Mouse (Mus musculus) liver, embryonic 18 days (tissue): ENCODE data around the gene Ccdc85b. TPM values are rescaled to one million over a fixed set of nuclear protein-coding genes. Genes with fewer than 3 reads are reported as not detected.

ENCODE experiments used
- polyA plus RNA-seq: library from polyadenylated mRNA; depleted of rRNA; stranded (reverse); fragments of >200 nt; gene quantifications from 2 replicates; pipeline ENCODE4 v1.2.3, GENCODE M21; 2012; rRNA removed

Gene Ccdc85b
- polyA plus RNA-seq: 1.1 and 1.2 TPM in 2 replicates

GRCm38 (mm10) chr19:5457746-5458442 is at the start of gene Ccdc85b:
TSS of gene Ccdc85b (minus strand) at chr19:5457894.

DNA sequence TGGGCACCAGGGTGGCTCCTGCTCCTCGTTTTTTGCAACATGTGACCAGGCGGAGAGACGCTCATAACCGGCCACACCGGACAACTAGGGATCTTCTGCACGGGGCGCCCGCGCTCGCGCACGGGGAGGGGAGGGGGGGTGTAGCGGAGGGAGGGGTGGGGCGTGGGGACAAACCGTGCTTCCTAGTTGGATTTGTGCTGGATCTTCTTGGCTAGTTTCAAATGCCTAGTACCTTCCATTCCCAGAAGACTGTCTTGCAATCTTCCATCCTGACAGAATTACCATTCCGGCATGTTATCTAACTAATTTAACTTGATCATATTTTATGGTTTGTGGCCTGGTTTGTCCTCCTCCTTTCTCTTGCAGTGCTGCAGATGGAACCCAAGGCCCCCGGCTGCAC is 46.0 kb upstream of the Ccdc85b start, which contains the start of gene 1700020D05Rik:
Gene 1700020D05Rik, minus strand, starts transcription at position 101 of the 400 bp plus-strand sequence.

GRCm38 (mm10) chr19:5490313-5490897 is 32.7 kb upstream of the Ccdc85b start, which contains the start of gene Cfl1:
TSS of gene Cfl1 (plus strand) at chr19:5490455.

GRCm38 (mm10) chr19:5487768-5488550 is 30.3 kb upstream of the Ccdc85b start, which contains the start of gene Mus81:
TSS of gene Mus81 (minus strand) at chr19:5488402.

DNA sequence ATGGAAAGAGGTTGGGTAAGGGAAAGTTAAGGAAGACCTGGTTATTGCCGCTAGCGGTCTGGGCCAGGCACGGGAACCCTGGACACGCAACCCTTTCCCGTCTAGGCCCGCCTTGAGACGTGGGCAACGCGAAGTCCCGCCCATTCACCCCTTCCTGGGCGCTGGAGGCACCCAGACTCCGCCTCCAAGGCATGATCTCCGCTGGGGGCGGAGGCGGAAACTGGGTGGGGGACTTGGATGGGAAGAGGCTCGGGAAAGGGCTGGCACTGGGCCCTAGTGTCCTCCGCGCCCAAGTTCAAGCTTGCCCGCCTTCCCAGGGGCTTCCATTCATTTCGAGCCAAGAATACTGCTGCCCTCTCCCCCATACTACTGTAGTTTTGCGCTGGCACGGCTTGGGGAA is 16.0 kb upstream of the Ccdc85b start, which contains the start of gene Efemp2:
Gene Efemp2, plus strand, starts transcription at position 235 of the 400 bp plus-strand sequence.

DNA sequence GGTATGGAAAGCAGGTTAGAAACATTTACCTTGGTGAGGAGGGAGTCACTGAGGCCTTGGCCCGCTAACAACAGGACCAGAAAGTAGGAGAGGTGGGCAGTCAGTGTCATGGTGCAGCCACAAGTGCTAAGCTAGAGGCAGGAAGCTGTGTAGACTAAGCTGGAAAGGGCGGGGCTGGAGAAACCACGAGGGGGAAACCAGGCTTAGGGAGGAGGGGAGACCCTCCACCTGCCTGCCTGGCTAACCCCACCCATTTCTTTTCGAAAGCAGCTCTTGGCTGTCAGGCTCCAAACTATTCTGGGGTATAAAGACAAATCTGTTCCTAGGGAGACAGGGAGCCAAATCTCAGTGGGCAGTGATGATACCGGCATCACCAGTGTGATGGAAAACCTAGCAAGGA is 10.7 kb upstream of the Ccdc85b start, which contains the start of gene Ctsw:
Gene Ctsw, minus strand, starts transcription at position 134 of the 400 bp plus-strand sequence.

DNA sequence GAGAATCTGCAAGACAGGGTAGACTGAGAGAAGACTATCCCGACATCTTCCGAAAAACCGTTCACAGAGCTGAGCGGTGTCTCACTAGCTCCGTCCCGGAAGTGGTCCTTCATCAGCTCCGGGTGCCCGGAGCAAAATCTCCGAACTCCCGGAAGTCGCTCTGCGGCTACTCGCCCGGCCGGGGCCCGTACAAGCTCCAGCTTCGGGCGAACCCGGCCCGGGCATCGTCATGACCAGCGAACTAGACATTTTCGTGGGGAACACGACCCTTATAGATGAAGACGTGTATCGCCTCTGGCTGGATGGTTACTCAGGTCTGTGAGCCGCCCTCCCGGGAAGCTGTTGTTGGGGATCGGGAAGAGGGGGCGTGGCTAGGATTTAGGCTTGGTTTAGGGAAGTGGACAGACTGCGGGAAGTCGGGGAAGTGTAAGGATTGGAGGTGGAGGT is 2.8 kb upstream of the Ccdc85b start, which contains the start of gene Fibp:
Gene Fibp, plus strand, starts transcription at position 151 of the 447 bp plus-strand sequence.

GRCm38 (mm10) chr19:5447515-5448353 is 10.0 kb downstream of the Ccdc85b start, which contains the start of gene Fosl1:
TSS of gene Fosl1 (plus strand) at chr19:5447547.

DNA sequence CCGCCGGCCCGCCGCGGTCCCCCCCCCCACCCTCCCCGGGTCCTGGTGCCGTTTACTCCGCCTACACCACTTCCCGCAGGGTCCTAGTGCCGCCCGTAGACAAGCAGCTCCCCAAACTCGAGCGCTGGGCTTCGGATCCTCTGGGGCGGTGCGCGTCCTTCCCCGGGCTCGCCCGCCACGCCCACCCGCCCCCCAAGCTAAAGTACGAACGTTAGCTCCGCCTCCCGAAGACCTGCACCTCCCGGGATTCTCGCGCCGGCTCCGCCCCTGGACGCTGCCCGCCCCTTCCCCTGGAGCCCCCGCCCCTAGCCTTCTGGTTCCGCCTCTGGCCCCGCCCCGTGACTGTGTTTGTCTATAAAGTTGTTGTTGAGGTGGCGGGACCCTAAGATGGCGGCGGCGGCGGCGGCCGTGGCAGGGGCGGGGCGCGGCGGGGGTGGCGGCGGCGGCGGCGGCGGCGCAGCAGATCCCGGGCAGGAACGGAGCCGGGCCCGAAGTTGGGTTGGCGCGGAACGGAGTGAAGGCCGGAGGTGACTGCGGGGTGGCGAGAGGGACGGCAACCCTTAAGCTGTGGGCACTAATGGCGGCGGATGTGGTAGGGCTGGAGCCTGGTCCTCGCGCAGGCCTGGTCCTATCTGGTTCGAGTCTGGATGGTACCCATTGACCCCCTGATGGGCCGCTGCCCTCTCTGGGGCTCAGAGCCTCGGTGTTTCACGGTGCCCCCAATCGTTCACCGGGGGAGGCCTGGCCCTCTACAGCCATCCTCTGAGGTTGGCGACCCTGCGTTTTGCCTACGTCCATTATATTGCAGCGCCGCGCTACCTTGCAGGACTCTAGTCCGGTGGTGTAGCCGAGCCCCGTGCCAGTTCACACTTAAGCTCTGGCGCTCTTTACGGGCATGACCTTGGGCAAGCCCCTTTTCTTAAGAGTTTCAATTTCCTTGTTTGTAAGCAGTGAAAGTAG is 32.6 kb downstream of the Ccdc85b start, which contains the start of the genes Drap1 and AI837181:
Gene Drap1, minus strand, starts transcription at position 198 of the 960 bp plus-strand sequence.
Gene AI837181, plus strand, starts transcription at position 363 of the 960 bp plus-strand sequence.

Other genes starting within 250 kb of the Ccdc85b start
- 4.7 and 5.9 TPM in 2 replicates for gene Pacs1, start 184.8 kb downstream of the Ccdc85b start, polyA plus RNA-seq
- gene Sf3b2, start 162.4 kb downstream of the Ccdc85b start, polyA plus RNA-seq: 39.5 and 46.2 TPM in 2 replicates
- not detected in 2 replicates for gene Gal3st3, start 159.6 kb downstream of the Ccdc85b start, polyA plus RNA-seq
- gene Catsper1, start 122.2 kb downstream of the Ccdc85b start, polyA plus RNA-seq: not detected in 2 replicates
- 0.26 and 0.34 TPM in 2 replicates for gene Cst6, start 108.3 kb downstream of the Ccdc85b start, polyA plus RNA-seq
- gene Eif1ad, start 91.2 kb downstream of the Ccdc85b start, polyA plus RNA-seq: 14.5 and 15.1 TPM in 2 replicates
- gene Banf1, start 90.7 kb downstream of the Ccdc85b start, polyA plus RNA-seq: 88.4 and 89.0 TPM in 2 replicates
- 17.2 and 21.0 TPM in 2 replicates for gene Sart1, start 69.2 kb downstream of the Ccdc85b start, polyA plus RNA-seq
- 0.08 and 0.10 TPM in 2 replicates for gene Tsga10ip, start 55.4 kb downstream of the Ccdc85b start, polyA plus RNA-seq
- gene Drap1, start 32.9 kb downstream of the Ccdc85b start, polyA plus RNA-seq: 58.1 and 59.6 TPM in 2 replicates
- gene AI837181, start 32.8 kb downstream of the Ccdc85b start, polyA plus RNA-seq: 18.6 TPM in 2 replicates
- not detected in 2 replicates for gene Fosl1, start 10.3 kb downstream of the Ccdc85b start, polyA plus RNA-seq
- gene Fibp, start 2.7 kb upstream of the Ccdc85b start, polyA plus RNA-seq: 28.7 and 31.9 TPM in 2 replicates
- gene Ctsw, start 10.6 kb upstream of the Ccdc85b start, polyA plus RNA-seq: 0.58 and 0.87 TPM in 2 replicates
- gene Efemp2, start 16.1 kb upstream of the Ccdc85b start, polyA plus RNA-seq: 10.1 and 10.4 TPM in 2 replicates
- gene Mus81, start 30.5 kb upstream of the Ccdc85b start, polyA plus RNA-seq: 13.3 and 13.4 TPM in 2 replicates
- 367 and 388 TPM in 2 replicates for gene Cfl1, start 32.6 kb upstream of the Ccdc85b start, polyA plus RNA-seq
- 0.47 and 0.61 TPM in 2 replicates for gene 1700020D05Rik, start 45.9 kb upstream of the Ccdc85b start, polyA plus RNA-seq
- 4.5 and 5.8 TPM in 2 replicates for gene Snx32, start 52.6 kb upstream of the Ccdc85b start, polyA plus RNA-seq
- gene Ovol1, start 102.8 kb upstream of the Ccdc85b start, polyA plus RNA-seq: 0.04 and 0.05 TPM in 2 replicates
- gene Ap5b1, start 110.1 kb upstream of the Ccdc85b start, polyA plus RNA-seq: 2.0 and 2.5 TPM in 2 replicates
- gene Rnaseh2c, start 144.0 kb upstream of the Ccdc85b start, polyA plus RNA-seq: 55.8 and 61.9 TPM in 2 replicates
- gene Kat5, start 152.3 kb upstream of the Ccdc85b start, polyA plus RNA-seq: 23.7 and 30.7 TPM in 2 replicates
- gene Rela, start 179.6 kb upstream of the Ccdc85b start, polyA plus RNA-seq: 16.8 and 17.9 TPM in 2 replicates
- gene Sipa1, start 205.8 kb upstream of the Ccdc85b start, polyA plus RNA-seq: 21.9 and 28.0 TPM in 2 replicates
- 14.1 and 14.8 TPM in 2 replicates for gene Map3k11, start 230.8 kb upstream of the Ccdc85b start, polyA plus RNA-seq
- 12.6 and 16.7 TPM in 2 replicates for gene Pcnx3, start 231.0 kb upstream of the Ccdc85b start, polyA plus RNA-seq
- gene Kcnk7, start 246.5 kb upstream of the Ccdc85b start, polyA plus RNA-seq: 0.02 TPM in 2 replicates